ENCODE assay signal across 14 mouse cellular contexts in genomic region chr7:143474811-143475210, GRCm38 (mm10). TPM values are rescaled to one million over a fixed set of nuclear protein-coding genes. Genes with fewer than 3 reads are reported as not detected.
DNase-seq lines count a peak whose midpoint lies in the region; ATAC-seq and TF ChIP-seq lines count a peak whose summit lies in the region.
"Had no signal": no experiment of that assay in that cellular context is flagged by ENCODE, and none has a peak within 500 bp of the region (broad histone marks: within the 10 kb centered on the region; RNA-seq: fewer than 3 reads in every experiment).

No protein-coding gene starts in this region.

- H3K4me2 ChIP-seq in kidney, postnatal 0 days (ENCODE audit: low read length), result no peak overlapping the region
- no peak overlapping the region for H3K4me2 ChIP-seq in liver, embryonic 16.5 days (ENCODE audit: low read depth, low read length)
- no peak overlapping the region for H3K4me2 ChIP-seq in midbrain, embryonic 14.5 days (ENCODE audit: low read length)
- H3K4me2 ChIP-seq: forebrain, embryonic 13.5 days; neural tube, embryonic 12.5 days had no signal

- H3K9me3 ChIP-seq in E14TG2a.4 (ENCODE audit: low read length), result no peaks in the 10 kb centered on the region
- no peaks in the 10 kb centered on the region for H3K9me3 ChIP-seq in kidney, postnatal 0 days (replicated peaks; ENCODE audit: low read length)
- H3K9me3 ChIP-seq in liver, embryonic 16.5 days (replicated peaks; ENCODE audit: control insufficient read depth, low read length), result no peaks in the 10 kb centered on the region
- no peaks in the 10 kb centered on the region for H3K9me3 ChIP-seq in midbrain, embryonic 14.5 days (ENCODE audit: control insufficient read depth, low read length)
- H3K9me3 ChIP-seq: forebrain, embryonic 13.5 days; megakaryocyte, embryonic 14.5 days; neural tube, embryonic 12.5 days had no signal

- TF ChIP-seq CTCF in E14TG2a.4 (conservative IDR thresholded peaks at IDR 0.05; ENCODE audit: low read length), result no peak
- TF ChIP-seq CTCF in kidney, postnatal 0 days (IDR thresholded peaks at IDR 0.05; ENCODE audit: low read depth), result no peak

- DNase-seq in ZHBTc4 (ENCODE audit: low read depth, low spot score), result peak; percentile 86
- no peak for DNase-seq in kidney, postnatal 0 days (ENCODE audit: low spot score)
- no peak for DNase-seq in left cerebral cortex, postnatal 25 days (ENCODE audit: low spot score in 2 of 2)
- no peak for DNase-seq in midbrain, embryonic 14.5 days
- no peak for DNase-seq in layer of hippocampus, postnatal 10 days (ENCODE audit: low spot score in 2 of 2)
- DNase-seq in right cerebral cortex, postnatal 25 days, result no peak
- DNase-seq: cerebellum, adult 2 months; heart, postnatal 14 days; left cerebral cortex, postnatal 4 days had no signal

- WGBS in kidney, postnatal 0 days, result 37% methylated on average over 10 of the region's 10 CpGs
- 25% methylated on average over 10 of the region's 10 CpGs for WGBS in liver, embryonic 16.5 days (ENCODE audit: insufficient replicate concordance)
- 33% methylated on average over 10 of the region's 10 CpGs for WGBS in midbrain, embryonic 14.5 days

- H3K9ac ChIP-seq in kidney, postnatal 0 days (ENCODE audit: low read depth, low read length), result no peak overlapping the region
- no peak overlapping the region for H3K9ac ChIP-seq in liver, embryonic 16.5 days (ENCODE audit: low read depth, low read length)
- no peak overlapping the region for H3K9ac ChIP-seq in midbrain, embryonic 14.5 days (replicated peaks; ENCODE audit: low read length)
- H3K9ac ChIP-seq: forebrain, embryonic 13.5 days; neural tube, embryonic 12.5 days had no signal

- peak overlapping the region; percentile 71 for H3K4me3 ChIP-seq in E14TG2a.4 (replicated peaks; ENCODE audit: low read length)
- H3K4me3 ChIP-seq in kidney, postnatal 0 days (replicated peaks; ENCODE audit: low read depth, low read length), result no peak overlapping the region
- H3K4me3 ChIP-seq in liver, embryonic 16.5 days (ENCODE audit: low read depth, low read length), result no peak overlapping the region
- no peak overlapping the region for H3K4me3 ChIP-seq in midbrain, embryonic 14.5 days (replicated peaks; ENCODE audit: low read depth, low read length)
- H3K4me3 ChIP-seq: forebrain, embryonic 13.5 days; megakaryocyte, embryonic 14.5 days; neural tube, embryonic 12.5 days had no signal

- peak; percentile 48 for ATAC-seq in kidney, postnatal 0 days (replicated peaks; ENCODE audit: low FRiP score, low read depth)
- ATAC-seq in liver, embryonic 16.5 days (ENCODE audit: low read depth), result peak; percentile 53
- ATAC-seq in midbrain, embryonic 14.5 days (ENCODE audit: low FRiP score, low TSS enrichment), result no peak
- ATAC-seq: forebrain, embryonic 13.5 days had no signal

- H3K4me1 ChIP-seq in E14TG2a.4 (replicated peaks; ENCODE audit: low read depth, low read length), result peaks cover 57% of the 10 kb centered on the region
- H3K4me1 ChIP-seq in kidney, postnatal 0 days (replicated peaks; ENCODE audit: insufficient read depth, low read length), result no peaks in the 10 kb centered on the region
- H3K4me1 ChIP-seq in liver, embryonic 16.5 days (ENCODE audit: control insufficient read depth, low read depth, low read length), result peaks cover 4% of the 10 kb centered on the region
- H3K4me1 ChIP-seq in midbrain, embryonic 14.5 days (ENCODE audit: control insufficient read depth, insufficient read depth, low read length), result no peaks in the 10 kb centered on the region
- H3K4me1 ChIP-seq: forebrain, embryonic 13.5 days; neural tube, embryonic 12.5 days had no signal

- no peaks in the 10 kb centered on the region; the same call in 1 of the 2 replicates for H3K36me3 ChIP-seq in E14TG2a.4 (ENCODE audit: insufficient read depth, low read length)
- H3K36me3 ChIP-seq in kidney, postnatal 0 days (ENCODE audit: insufficient read depth, low read length), result no peaks in the 10 kb centered on the region
- H3K36me3 ChIP-seq in liver, embryonic 16.5 days (ENCODE audit: control insufficient read depth, insufficient read depth), result no peaks in the 10 kb centered on the region
- no peaks in the 10 kb centered on the region for H3K36me3 ChIP-seq in midbrain, embryonic 14.5 days (ENCODE audit: control insufficient read depth, insufficient read depth, low read length)
- H3K36me3 ChIP-seq: neural tube, embryonic 12.5 days had no signal

- H3K27ac ChIP-seq in kidney, postnatal 0 days, result no peak overlapping the region
- H3K27ac ChIP-seq in liver, embryonic 16.5 days (ENCODE audit: low read length), result no peak overlapping the region
- H3K27ac ChIP-seq in midbrain, embryonic 14.5 days (replicated peaks; ENCODE audit: low read depth, low read length), result no peak overlapping the region
- H3K27ac ChIP-seq: forebrain, embryonic 13.5 days; neural tube, embryonic 12.5 days had no signal

- H3K27me3 ChIP-seq in E14TG2a.4 (ENCODE audit: insufficient read depth, low read length), result peaks cover 32% of the 10 kb centered on the region
- H3K27me3 ChIP-seq in kidney, postnatal 0 days (ENCODE audit: insufficient read depth, low read length), result no peaks in the 10 kb centered on the region
- no peaks in the 10 kb centered on the region for H3K27me3 ChIP-seq in liver, embryonic 16.5 days (ENCODE audit: control insufficient read depth, insufficient read depth, low read depth, low read length)
- no peaks in the 10 kb centered on the region for H3K27me3 ChIP-seq in midbrain, embryonic 14.5 days (ENCODE audit: control insufficient read depth, insufficient read depth, low read length)
- H3K27me3 ChIP-seq: neural tube, embryonic 12.5 days had no signal

- intact Hi-C loops in left cerebral cortex, postnatal 25 days (cut with DNase I), result loop anchor here (5.0 to 10.0 kb wide), 2 partner anchors 287 to 580 kb away; no protein-coding TSS in a partner anchor

RNA-seq across cellular contexts. Expression of gene Slc22a18, which starts 1.3 kb away (rescaled TPM):
- polyA plus RNA-seq in kidney, postnatal 0 days (2015; fragmentation: Nextera tagmentation; extraction: Ambion mirVana), result 22.1 and 22.7 TPM in 2 replicates
- polyA plus RNA-seq in liver, embryonic 16.5 days (2015; fragmentation: Nextera tagmentation; extraction: Ambion mirVana), result 13.0 and 14.4 TPM in 2 replicates
- total RNA-seq in left cerebral cortex, postnatal 25 days (2021), result under 1 TPM in 1 of 2 experiments, not detected in 1; 0.78 TPM
- polyA plus RNA-seq in midbrain, embryonic 14.5 days (2014; fragmentation: Nextera tagmentation; extraction: Ambion mirVana), result 0.20 and 0.78 TPM in 2 replicates
- total RNA-seq in layer of hippocampus, postnatal 10 days (2021), result under 1 TPM; 0.40 to 0.41 TPM
- total RNA-seq: left cerebral cortex, postnatal 4 days had no signal

RNA-seq across cellular contexts. Expression of gene Cdkn1c, which starts 14.0 kb away (rescaled TPM):
- polyA plus RNA-seq in kidney, postnatal 0 days (2015; fragmentation: Nextera tagmentation; extraction: Ambion mirVana), result 498 and 594 TPM in 2 replicates
- 143 and 173 TPM in 2 replicates for polyA plus RNA-seq in liver, embryonic 16.5 days (2015; fragmentation: Nextera tagmentation; extraction: Ambion mirVana)
- total RNA-seq in left cerebral cortex, postnatal 25 days (2021), result 10 to 100 TPM; 10.7 to 11.4 TPM
- 271 and 417 TPM in 2 replicates for polyA plus RNA-seq in midbrain, embryonic 14.5 days (2014; fragmentation: Nextera tagmentation; extraction: Ambion mirVana)
- total RNA-seq in layer of hippocampus, postnatal 10 days (2021), result 10 to 100 TPM; 13.2 to 18.5 TPM

RNA-seq across cellular contexts. Expression of gene Phlda2, which starts 28.1 kb away (rescaled TPM):
- 23.8 and 23.9 TPM in 2 replicates for polyA plus RNA-seq in kidney, postnatal 0 days (2015; fragmentation: Nextera tagmentation; extraction: Ambion mirVana)
- polyA plus RNA-seq in liver, embryonic 16.5 days (2015; fragmentation: Nextera tagmentation; extraction: Ambion mirVana), result 25.8 and 25.9 TPM in 2 replicates
- not detected for total RNA-seq in left cerebral cortex, postnatal 25 days (2021)
- 0.45 TPM in 1 of 2 replicates, not detected in the other for polyA plus RNA-seq in midbrain, embryonic 14.5 days (2014; fragmentation: Nextera tagmentation; extraction: Ambion mirVana)
- total RNA-seq in layer of hippocampus, postnatal 10 days (2021), result not detected
- total RNA-seq: heart, postnatal 14 days; left cerebral cortex, postnatal 4 days had no signal
- polyA plus RNA-seq: cerebellum, adult 2 months; forebrain, embryonic 13.5 days had no signal

Comparison
In these comparisons a context has a peak if more than half of its experiments do, and no peak if none do; other contexts are left out.
1. RNA of gene Phlda2, which starts 28.1 kb away (polyA plus RNA-seq): 25.8 to 25.9 TPM in liver, embryonic 16.5 days and 23.8 to 23.9 TPM in kidney, postnatal 0 days; 0.45 TPM in midbrain, embryonic 14.5 days; every median in the first group is over 10 times any median in the second.